Mouse (Mus musculus) cerebellum, adult 9-11 months (tissue): ENCODE data around the gene Rab11fip3.
"Not testable (repeated sequence)": the region's sequence is repeated elsewhere in the genome, so short reads cannot be mapped to it uniquely, and the experiment has no call there.

ENCODE experiments used
- DNase-seq: peaks from one replicate; pipeline ENCODE4 v3.0.0; 2022

Gene Rab11fip3

DNA sequence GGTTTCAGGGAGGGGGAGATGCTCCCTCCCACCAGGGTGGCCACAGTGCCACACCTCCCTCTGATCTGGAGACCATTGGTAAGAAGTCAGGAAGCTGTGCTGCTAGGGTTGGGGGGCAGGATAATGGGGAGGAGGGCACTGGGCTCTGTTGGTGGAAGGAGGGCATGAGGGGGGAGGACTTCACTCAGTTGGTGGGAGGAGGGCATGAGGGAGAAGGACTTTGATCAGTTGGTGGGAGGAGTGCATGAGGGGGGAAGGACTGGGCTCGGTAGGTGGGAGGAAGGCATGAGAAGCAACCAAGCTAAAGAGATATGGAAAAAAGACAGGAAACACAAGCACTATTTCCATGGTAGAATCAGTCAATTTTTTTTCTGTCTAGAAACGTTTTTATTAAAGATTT is 11.5 kb upstream of the Rab11fip3 start:
- no peak for DNase-seq

DNA sequence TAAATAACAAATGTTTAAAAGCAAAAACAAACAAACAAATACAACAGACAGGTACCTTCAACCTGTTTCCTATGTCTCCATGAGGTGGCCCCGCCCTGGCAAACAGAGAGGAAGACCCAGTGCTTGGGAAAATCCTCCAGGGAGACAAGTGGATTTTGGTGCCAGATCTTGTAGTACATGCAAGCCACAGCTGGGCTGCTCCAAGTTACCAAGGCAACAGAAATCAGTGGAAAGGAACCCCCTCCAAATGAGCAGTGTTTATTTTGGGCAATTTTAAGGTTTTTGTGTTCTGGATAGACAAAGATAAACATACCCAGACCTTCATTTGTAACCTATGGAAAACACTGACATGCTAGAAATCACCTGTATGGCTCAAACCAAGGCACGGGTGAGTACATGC is 9.5 kb upstream of the Rab11fip3 start:
- DNase-seq = no peak

DNA sequence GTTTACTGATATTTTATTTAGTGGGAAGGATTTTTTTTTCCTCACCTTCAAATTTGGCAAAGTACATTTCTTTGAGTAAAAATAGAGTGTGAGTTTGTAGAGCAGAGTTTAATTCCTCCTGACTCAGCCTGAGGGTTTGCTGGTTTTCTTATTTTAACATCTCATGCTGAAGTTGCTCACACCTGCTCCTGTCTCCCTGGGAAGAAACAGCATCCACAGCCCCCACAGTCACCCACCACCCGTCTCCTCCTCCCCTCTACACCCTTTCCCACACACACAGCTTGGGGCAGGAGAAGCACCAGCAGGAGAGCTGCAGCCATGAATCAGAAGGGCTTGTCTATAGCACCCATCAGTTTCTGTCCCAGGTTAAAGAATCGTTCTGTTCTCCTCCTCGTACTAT is 5.9 kb upstream of the Rab11fip3 start:
- no peak for DNase-seq

- DNase-seq = no peak
These were observed 781 bp upstream of the Rab11fip3 start for GRCm38 (mm10) chr17:26070136-26070535.

DNA sequence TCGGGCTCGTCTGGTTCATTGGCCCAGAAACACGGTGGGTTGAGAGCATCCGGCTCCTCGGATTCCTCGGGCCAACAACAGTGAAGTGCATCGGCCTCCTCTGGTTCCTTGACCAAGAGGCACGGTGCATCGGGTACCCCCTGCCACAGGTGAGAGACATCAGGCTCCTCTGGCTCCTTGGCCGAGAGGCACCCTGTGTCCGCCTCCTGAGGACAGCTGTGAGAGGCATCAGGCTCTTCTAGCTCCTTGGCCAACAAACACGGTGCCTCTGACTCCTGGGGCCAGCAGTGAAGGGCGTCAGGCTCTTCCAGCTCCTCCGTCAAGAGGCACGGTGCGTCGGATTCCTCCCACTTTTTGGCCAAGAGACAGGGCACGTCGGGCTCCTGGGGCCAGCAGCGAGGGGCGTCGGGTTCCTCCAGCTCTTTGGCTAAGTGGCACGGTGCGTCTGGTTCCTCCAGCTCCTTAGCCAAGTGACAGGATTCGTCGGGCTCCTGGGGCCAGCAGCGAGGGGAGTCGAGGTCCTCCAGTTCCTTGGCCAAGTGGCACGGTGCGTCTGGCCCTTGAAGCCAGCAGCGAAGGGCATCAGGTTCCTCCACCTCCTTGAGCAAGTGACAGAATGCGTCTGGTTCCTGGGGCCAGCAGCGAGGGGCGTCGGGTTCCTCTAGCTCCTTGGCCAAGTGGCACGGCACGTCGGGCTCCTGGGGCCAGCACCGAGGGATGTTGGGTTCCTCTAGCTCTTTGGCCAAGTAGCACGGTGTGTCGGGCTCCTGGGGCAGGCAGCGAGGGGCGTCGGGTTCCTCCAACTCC is 1.1 kb downstream of the Rab11fip3 start:
- peak; percentile 66 for DNase-seq

GRCm38 (mm10) chr17:26066488-26067020 is 2.8 kb downstream of the Rab11fip3 start:
- no peak for DNase-seq

DNA sequence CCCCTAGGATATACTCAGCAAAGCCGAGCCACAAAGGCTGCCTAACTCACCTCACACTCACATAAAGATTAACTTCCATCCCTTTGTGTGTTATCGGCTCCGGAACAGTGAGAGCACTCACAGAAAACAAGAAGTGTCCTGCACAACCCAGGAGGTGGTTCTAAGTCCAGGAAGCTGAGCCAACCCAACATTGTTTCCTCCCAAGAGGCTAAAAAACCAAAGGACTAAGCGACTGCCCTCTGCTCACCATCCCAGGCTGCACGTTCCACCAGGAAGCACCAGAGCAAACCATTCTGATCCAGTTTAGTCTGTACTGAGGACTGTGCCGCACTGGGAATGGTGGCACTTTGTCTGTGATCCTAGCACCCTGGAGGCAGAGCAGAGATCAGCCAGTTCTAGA is 4.4 kb downstream of the Rab11fip3 start:
- DNase-seq = no peak

DNA sequence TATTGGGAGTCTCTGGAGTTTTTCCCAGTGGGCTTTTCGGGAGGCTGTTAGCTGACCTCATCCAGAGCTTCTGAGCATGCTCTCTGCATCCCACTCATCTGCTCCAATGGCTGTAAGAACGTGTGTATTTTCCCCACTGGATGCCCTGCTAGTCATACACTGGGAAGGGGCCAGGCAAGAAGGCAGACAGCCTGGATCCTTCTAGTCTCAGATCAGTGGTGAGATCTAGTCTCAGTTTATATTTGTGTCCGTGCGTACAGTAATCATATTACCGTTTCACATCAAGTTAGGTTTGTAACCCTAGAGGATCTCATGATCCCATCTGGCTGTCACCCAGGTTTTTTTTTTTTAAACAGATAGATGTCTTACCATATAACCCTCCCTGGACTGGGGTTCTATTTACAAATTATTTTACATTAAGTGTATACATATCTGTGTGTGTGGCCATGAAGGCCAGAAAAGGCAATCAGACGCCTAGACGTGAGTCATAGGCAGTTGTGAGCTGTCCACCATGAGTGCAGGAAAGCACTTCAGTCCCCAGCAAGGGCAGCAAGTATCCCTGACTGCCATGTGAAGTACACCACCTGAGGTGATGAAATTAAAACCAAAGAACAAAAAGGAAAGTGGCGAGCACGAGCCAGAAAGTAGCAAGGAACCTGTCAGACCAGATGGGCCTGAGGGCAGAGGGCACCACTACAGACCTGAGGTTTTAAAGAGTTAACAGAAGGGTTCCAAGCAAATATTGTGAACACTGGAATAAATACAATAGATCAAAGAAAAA is 11.4 kb downstream of the Rab11fip3 start:
- peak; percentile 34 for DNase-seq

DNA sequence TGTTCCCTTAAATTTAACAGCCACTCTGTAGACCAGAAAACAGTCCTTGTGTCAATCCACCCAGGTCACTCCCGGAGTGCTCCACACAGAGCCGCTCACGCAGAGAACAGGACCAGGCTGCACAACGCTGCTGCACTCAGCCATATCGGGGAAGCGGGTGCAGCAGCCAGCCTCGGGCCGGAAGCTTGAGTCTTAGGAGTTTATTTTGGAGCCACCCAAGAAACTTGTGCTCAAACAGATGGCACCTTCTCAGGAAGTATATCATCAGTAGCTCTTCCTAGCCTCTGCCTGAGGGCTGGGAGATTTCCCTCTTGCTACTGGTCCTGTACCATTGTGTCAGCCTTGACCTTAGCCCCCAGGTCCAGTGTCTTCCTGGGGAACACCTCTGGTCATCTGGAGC is 12.1 kb downstream of the Rab11fip3 start:
- no peak for DNase-seq

DNA sequence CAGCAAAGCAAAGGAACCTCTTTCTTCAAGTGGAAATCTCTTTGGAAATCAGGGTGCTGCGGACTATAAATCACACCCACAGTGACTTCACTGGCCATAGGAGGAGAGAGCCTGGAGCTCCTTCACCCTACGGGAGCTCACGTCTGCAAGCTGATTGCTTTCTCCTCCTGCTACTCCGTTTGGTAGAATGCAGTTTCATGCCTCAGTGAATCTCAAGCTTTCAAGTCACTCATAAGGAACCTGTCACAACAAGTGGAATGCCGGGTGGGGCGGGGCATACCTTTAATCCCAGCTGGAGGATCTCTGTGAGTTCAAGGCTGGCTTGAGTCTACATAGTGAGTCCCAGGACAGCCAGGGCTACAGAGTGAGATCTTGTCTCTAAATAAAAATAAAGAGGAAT is 14.2 kb downstream of the Rab11fip3 start:
- DNase-seq = peak; percentile 8

DNA sequence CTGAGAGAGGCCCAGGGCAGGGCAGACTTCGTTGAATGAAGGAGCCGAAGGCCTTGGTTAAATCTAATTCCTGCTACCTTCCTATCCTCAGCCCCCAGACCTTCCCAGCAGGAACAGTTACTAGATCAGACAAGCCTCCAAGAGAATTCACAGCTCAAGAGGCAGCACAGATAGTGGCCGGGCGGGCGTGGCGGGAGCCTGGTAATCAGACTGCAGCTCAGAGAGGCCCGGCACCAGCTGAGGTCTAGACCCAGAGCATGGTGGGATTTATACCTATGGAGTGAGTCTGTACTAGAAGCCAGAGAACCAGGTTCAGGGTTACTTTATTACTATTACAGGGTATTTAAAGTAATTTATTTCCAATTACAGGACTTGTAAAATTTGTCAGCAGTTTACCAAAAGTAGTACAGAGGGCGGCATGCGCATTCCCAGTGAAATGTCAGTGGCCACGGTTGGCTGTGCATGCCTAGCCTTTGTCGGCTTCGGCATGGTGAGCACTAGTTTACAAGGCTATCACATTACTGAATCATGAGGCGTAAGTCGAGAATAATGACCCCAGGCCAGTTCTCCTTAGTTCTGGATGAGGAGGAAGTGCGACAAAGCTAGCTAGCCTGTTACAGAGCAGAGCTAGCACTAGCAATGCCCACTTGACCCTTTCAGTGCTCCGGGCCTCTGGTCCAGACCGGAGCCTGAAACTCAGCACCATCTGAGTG is 15.1 kb downstream of the Rab11fip3 start:
- peak; percentile 12 for DNase-seq

GRCm38 (mm10) chr17:26052706-26053105 is 16.6 kb downstream of the Rab11fip3 start:
- peak; percentile 4 for DNase-seq

- DNase-seq = no peak
These were observed 17.3 kb downstream of the Rab11fip3 start for GRCm38 (mm10) chr17:26052074-26052473.

DNA sequence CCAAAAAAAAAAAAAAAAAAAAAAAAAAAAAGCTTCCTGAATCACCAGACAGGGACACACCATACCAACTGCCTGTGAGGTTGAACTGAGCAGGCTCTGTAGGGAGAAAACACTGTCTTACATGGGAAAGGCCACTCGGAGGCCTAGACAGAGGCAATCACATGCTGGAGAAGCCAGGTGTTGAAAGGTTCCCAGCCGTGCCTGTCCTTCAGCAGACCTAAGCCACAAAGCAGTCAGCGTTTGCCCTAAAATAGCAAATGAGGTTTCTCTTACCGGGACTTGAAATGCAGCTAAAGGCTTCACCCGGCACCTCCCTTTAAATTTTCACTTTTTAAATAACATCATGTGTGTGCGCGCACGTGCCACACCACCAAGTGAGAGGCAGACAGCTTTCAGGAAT is 21.2 kb downstream of the Rab11fip3 start:
- no peak for DNase-seq

DNA sequence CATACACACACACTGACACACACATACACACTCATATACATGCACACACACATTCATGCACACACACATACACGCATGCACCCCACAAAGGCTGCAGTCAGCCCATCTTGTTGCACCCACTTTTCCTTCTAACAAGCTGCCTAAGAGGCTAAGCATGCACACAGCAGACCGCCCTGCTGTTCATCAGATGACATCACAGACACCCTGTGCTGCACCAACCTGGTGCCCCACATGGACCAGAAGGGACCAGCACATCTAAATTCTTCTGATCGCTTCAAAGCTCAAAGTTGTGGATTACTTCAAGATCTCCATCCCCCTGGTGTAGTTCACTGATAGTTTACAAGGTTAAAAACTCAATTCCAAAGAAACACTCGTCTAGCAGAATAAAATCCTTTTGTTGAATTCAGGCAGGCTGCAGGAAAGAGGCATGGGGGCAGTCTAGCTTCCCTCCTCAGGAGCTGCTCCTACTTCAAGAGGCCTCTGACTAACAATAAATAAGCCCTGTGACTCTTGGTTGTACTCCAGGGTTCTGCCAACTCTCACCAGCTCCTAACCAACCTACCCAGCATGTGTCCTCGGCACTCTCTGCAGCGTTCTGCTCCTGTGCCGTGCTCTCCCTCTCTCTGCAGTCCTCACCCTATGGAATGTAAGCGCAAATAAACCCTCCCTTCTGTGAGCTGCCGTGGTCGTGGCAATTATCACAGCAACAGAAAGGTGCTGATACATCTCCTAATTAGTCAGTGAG is 22.9 kb downstream of the Rab11fip3 start:
- DNase-seq = peak; percentile 72

- DNase-seq = no peak
These were observed 24.1 kb downstream of the Rab11fip3 start for GRCm38 (mm10) chr17:26045285-26045684.

GRCm38 (mm10) chr17:26043249-26043636 is 26.1 kb downstream of the Rab11fip3 start:
- peak; percentile 91 for DNase-seq

GRCm38 (mm10) chr17:26042599-26043248 is 26.6 kb downstream of the Rab11fip3 start:
- DNase-seq = peak; percentile 77

DNA sequence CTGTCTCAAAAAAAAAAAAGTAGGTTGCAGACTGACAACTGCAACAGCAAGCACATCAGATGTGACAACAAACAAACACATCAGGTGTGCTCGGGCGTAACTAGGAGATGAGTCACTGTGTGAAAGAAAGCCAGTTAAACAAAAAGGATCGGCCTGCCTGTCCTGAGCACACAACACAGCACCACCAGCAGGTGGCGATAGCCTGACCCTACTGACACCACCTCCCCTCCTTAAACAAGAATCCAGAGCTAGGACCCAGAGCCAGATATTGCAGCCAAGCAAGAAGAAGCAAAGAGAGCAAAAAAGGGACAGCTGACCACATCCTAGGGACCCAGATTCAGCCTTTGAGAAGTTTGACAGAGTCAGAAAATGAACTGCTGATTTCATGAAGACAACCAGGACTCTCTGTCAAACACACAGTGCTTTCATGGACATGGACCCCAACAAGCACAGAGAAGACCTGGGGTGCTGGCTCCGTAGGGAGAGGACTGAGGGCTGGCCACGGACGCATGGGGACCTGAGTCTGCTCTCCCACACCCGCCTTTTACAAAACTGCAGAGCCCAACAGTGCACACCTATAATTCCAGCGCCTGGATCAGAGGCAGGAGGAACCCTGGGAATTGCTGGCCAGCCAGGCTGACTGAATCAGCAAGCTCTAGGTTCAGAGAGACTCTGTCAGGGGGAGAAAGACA is 28.1 kb downstream of the Rab11fip3 start:
- peak; percentile 85 for DNase-seq

- not testable (repeated sequence) for DNase-seq
These were observed 28.6 kb downstream of the Rab11fip3 start for GRCm38 (mm10) chr17:26040711-26041110.

DNA sequence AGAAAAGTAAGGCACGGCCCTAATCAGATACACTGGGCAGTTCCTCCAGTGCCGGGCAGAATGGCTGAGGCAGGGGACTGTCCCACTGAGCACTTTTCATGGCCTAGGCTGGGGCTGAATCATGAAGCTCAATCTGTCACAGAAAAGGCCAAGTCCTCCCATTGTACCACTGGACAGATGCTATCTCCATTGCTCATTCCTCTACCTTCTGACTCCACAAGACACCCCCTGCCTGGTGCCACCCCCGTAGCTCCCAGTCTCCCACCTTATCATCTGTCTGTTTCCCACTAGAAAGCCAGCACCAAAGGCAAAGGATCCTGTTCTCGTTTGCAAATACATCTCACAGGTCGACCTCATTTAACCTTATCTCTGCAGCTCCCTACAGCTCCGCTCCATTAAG is 37.3 kb downstream of the Rab11fip3 start:
- DNase-seq = no peak
